Mouse (Mus musculus) left cerebral cortex, adult 18-20 months (tissue): Measurements from ENCODE around the gene Smim14. TPM values are rescaled to one million over a fixed set of nuclear protein-coding genes. Genes with fewer than 3 reads are reported as not detected.

Source experiments
- DNase-seq, 2 experiments: peaks; one replicate each; pipeline ENCODE4 v3.0.0; 2021 to 2022; ENCODE audit warnings: low spot score in 2 of 2, mixed read lengths in 1 of 2
- total RNA-seq, 2 experiments: library from RNA; stranded (reverse); gene quantifications; 2 replicates each; pipeline ENCODE4 v1.2.3; 2021

The Smim14 gene
- total RNA-seq, 2 experiments from 2014 or later = 158 to 178 TPM

DNA sequence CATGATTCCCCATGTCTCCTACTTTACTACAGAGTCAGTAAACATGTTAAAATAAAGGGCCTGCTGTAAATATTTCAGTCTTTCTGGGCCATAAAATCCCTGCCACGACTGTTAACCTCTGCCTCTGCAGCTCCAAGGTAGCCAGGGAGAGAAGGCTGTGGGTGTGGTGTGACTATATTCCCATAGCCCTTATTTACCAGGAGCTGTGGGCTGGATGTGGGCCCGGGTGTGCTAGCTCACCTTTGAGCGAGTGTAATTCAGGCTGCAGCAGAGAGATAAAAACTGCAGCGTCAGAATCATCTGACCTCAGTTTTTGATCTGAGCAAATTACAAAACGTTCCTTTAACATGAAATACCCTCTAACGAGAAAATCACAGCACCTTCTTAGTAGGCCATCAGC, 116.2 kb downstream of the Smim14 start:
- DNase-seq = no peak

DNA sequence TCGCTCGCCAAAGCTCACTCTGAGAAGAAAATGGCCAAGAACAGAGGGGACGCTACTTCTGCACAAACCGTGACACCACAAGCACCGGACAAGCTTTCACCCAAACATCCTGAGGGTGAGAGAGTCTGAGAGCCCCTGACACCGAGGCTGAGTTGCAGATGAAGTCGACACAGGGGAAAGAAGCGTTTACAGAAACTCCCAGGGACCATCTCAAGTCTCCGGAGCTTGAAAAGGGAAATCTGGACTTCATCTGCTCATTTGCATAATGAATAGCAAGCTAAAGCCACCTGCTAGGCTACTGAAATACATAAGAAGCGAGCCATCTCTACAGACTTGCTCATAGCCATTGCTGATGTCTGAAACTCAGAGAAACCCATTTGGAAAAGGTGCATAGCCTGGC, 117.8 kb downstream of the Smim14 start:
- DNase-seq = no peak

DNA sequence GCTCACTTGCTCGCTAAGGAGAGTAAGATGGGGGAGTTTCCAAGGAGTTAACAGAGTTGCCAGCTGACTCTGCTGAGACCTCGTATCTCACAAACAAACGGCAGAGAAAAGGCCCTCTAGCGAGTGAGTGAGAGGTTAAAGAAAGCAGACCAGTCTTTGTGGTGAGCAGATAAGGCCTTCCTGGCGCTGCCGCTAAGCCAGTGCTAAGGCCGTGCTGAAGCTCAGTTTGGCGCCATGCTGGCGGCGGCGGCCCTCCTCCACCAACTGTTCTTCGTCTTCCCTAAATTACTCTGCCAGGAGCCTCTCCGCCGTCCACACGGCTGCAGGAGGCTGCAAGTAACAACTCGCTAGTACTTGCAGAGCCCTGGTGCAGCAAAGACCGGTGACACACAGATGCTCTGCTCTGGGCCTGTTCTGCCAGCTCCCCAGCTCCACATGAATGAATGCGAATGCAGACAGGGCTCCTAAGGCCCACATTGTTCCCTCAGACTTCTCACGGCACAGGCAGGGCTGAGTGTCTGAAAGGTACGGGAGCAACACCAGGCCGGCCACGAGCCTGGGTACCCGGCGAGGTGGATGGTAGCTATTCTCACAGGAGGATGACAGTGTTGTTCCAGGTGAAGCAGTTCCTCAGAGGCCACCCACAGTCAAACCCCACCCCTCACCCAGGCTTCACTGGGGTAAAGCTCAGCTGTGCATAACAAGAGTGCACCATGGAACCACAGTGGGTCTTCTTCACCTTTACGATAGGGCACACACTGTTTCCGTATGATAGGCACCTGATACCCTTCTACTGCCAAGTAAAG, 121.1 kb downstream of the Smim14 start:
- DNase-seq = no peak

DNA sequence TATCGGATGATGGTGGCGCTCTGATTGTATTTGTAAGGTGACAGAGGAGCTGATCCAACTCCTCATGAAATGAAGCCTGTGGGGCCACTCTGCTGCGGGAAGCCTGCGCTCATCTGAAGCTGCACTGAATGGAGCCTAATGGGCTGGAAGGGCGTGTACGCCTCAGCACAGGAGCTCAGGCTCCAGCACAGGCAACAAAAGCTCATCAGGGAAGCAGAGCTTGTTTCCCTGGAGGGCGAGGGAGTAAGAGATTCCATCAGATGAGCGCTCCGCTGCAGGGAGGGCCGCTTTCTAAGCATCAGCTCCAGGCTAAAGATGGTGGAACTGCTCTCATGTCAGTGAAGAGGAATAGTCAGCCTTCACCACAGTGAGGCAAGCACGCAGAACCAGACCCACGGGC, 129.0 kb downstream of the Smim14 start:
- no peak for DNase-seq

DNA sequence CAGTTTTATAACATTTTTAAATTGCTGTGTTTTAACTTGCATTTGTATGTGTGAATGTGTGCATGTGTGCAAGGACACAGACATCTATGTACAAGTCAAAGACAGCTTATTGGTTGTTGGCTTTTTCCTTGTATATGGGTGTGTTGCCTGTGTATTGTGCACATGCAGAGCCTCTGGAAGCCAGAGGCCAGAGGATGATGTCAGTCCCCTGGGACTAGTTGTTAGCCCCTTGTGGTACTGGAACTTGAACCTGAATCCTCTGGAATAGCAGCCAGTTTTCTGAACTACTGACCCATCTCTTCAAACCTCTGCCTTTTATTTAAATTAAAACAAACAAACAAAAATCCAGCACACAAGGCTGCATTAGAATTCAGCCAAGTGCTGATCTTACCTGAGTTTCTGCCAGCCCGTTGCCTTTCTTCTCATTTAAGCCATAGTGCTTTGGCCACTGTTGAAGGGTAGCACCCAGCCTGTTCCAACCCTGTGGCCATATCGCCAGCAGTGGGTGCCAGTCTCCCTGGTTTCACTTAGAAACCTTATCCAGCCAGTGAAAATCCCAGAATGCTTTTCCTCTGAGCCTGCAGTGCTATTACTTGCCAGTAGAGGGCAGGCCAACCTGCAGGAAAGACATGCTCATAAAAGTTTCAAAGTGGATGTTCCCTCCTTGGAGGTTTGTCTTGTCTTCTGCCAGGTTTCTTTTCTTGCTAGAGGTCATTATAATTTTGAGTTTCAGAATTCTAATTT, 135.6 kb downstream of the Smim14 start:
- peak; percentile 79 to 87 for DNase-seq

Other genes starting within 250 kb of the Smim14 start
- gene Rfc1, start 201.5 kb downstream of the Smim14 start, total RNA-seq = 10 to 100 TPM; 24.5 to 32.0 TPM
- under 1 TPM; 0.40 to 0.42 TPM for gene Klb, start 188.9 kb downstream of the Smim14 start, total RNA-seq
- 100 to 1,000 TPM; 812 to 869 TPM for gene Rpl9, start 145.7 kb downstream of the Smim14 start, total RNA-seq
- 10 to 100 TPM; 32.4 to 34.3 TPM for gene Lias, start 145.7 kb downstream of the Smim14 start, total RNA-seq
- 10 to 100 TPM; 28.9 to 30.8 TPM for gene Ugdh, start 101.2 kb downstream of the Smim14 start, total RNA-seq
- gene Gm43552, start 44.4 kb downstream of the Smim14 start, total RNA-seq = 1 to 10 TPM; 2.0 to 3.0 TPM
- gene Ube2k, start within 50 bp of the Smim14 start, total RNA-seq = 100 to 1,000 TPM; 117 to 123 TPM
- 10 to 100 TPM; 81.2 to 81.7 TPM for gene Pds5a, start 161.1 kb upstream of the Smim14 start, total RNA-seq
- gene N4bp2, start 226.3 kb upstream of the Smim14 start, total RNA-seq = 1 to 10 TPM; 4.5 to 6.3 TPM